Mouse (Mus musculus) CH12.LX (cell line): ENCODE data around the gene Nrros. TPM values are rescaled to one million over a fixed set of nuclear protein-coding genes. Genes with fewer than 3 reads are reported as not detected.

Experiments used
- DNase-seq: peaks from one replicate; pipeline ENCODE4 v3.0.0-alpha.2; 2013; ENCODE audit errors: extremely low read depth
- H3K27ac ChIP-seq: 2 replicates; pipeline ENCODE4 v1.5.1; 2012; ENCODE audit warnings: low read depth, mild to moderate bottlenecking, control low read depth, moderate library complexity; ENCODE audit not compliant: insufficient read depth
- H3K27me3 ChIP-seq: replicated peaks from 2 replicates; pipeline ENCODE3; 2012; ENCODE audit warnings: inconsistent platforms
- H3K36me3 ChIP-seq, 2 experiments: replicated peaks in 1 of 2; 2 replicates each; pipeline versions ENCODE3 to v1.6.1; 2012; ENCODE audit warnings: inconsistent platforms in 1 of 2, low read length in 1 of 2, mild to moderate bottlenecking in 1 of 2, mixed read lengths in 1 of 2, moderate library complexity in 1 of 2; ENCODE audit not compliant: control insufficient read depth in 1 of 2, insufficient read depth in 1 of 2
- H3K4me1 ChIP-seq, 2 experiments: 2 replicates each; pipeline ENCODE4 v1.6.1; 2012; ENCODE audit warnings: inconsistent platforms in 1 of 2, moderate library complexity in 1 of 2; ENCODE audit not compliant: insufficient read depth in 2 of 2, control insufficient read depth in 1 of 2
- H3K4me2 ChIP-seq: 2 replicates; pipeline ENCODE4 v1.6.1; 2012; ENCODE audit warnings: low read depth, mild to moderate bottlenecking, control low read depth; ENCODE audit not compliant: poor library complexity, insufficient read depth, severe bottlenecking
- H3K4me3 ChIP-seq, 3 experiments: fragments of 150-350 bp in 1 of 3; sonication (generic) in 1 of 3; replicated peaks in 1 of 3; 2 replicates each; pipeline versions ENCODE3 to v1.5.1; 2011 to 2012; ENCODE audit warnings: low read depth in 2 of 3, low read length in 2 of 3, mild to moderate bottlenecking in 2 of 3, moderate library complexity in 2 of 3, control low read depth in 1 of 3, improper control_type of control experiment in 1 of 3, inconsistent platforms in 1 of 3, mixed read lengths in 1 of 3; ENCODE audit not compliant: poor library complexity in 1 of 3
- H3K79me2 ChIP-seq: replicated peaks from 2 replicates; pipeline ENCODE4 v1.6.1; 2012; ENCODE audit warnings: mild to moderate bottlenecking, moderate library complexity; ENCODE audit not compliant: control insufficient read depth, poor library complexity, insufficient read depth, severe bottlenecking; ENCODE audit errors: extremely low read depth
- H3K9ac ChIP-seq: 2 replicates; pipeline ENCODE4 v1.6.1; 2012; ENCODE audit warnings: low read depth, mild to moderate bottlenecking, control low read depth, moderate library complexity; ENCODE audit not compliant: insufficient read depth
- H3K9me3 ChIP-seq: replicated peaks from 2 replicates; pipeline ENCODE3; 2012; ENCODE audit warnings: low read length, inconsistent platforms, mixed read lengths
- CHD2 ChIP-seq: IDR thresholded peaks from 2 replicates; pipeline ENCODE4 v1.6.1; 2011; ENCODE audit warnings: low read length, improper control_type of control experiment
- CTCF ChIP-seq, 2 experiments: IDR thresholded peaks in 1 of 2; conservative IDR thresholded peaks in 1 of 2; 2 replicates each; pipeline ENCODE4 v1.5.1; 2011 to 2012; ENCODE audit warnings: low read depth in 2 of 2, low read length in 2 of 2, improper control_type of control experiment in 1 of 2, inconsistent platforms in 1 of 2, mild to moderate bottlenecking in 1 of 2, moderate library complexity in 1 of 2
- ELF1 ChIP-seq: IDR thresholded peaks from 2 replicates; pipeline ENCODE4 v1.6.1; 2014; ENCODE audit warnings: low read depth, mild to moderate bottlenecking, inconsistent platforms, low read length, improper control_type of control experiment
- EP300 ChIP-seq: IDR thresholded peaks from 2 replicates; pipeline ENCODE4 v1.6.1; 2011; ENCODE audit warnings: low read length, improper control_type of control experiment
- ETS1 ChIP-seq: conservative IDR thresholded peaks from 2 replicates; pipeline ENCODE4 v1.6.1; 2012; ENCODE audit warnings: low read depth, mild to moderate bottlenecking, inconsistent platforms, low read length, improper control_type of control experiment, moderate library complexity
- HCFC1 ChIP-seq: IDR thresholded peaks from 2 replicates; pipeline ENCODE4 v1.6.1; 2012; ENCODE audit warnings: low read depth, mild to moderate bottlenecking, inconsistent platforms, low read length, improper control_type of control experiment
- POLR2A ChIP-seq: IDR thresholded peaks from 2 replicates; pipeline ENCODE4 v1.6.1; 2011; ENCODE audit warnings: low read depth, mild to moderate bottlenecking, improper control_type of control experiment, low read length
- RAD21 ChIP-seq: IDR thresholded peaks from 2 replicates; pipeline ENCODE4 v1.6.1; 2011; ENCODE audit warnings: low read depth, mild to moderate bottlenecking, low read length, improper control_type of control experiment, moderate library complexity
- RCOR1 ChIP-seq: conservative IDR thresholded peaks from 2 replicates; pipeline ENCODE4 v1.6.1; 2012; ENCODE audit warnings: low read depth, mild to moderate bottlenecking, inconsistent platforms, low read length, improper control_type of control experiment
- TBP ChIP-seq: conservative IDR thresholded peaks from 2 replicates; pipeline ENCODE4 v1.6.1; 2011; ENCODE audit warnings: low read depth, low read length, improper control_type of control experiment
- TCF12 ChIP-seq: IDR thresholded peaks from 2 replicates; pipeline ENCODE4 v1.6.1; 2014; ENCODE audit warnings: low read depth, mild to moderate bottlenecking, inconsistent platforms, low read length, improper control_type of control experiment
- UBTF ChIP-seq: IDR thresholded peaks from 2 replicates; pipeline ENCODE4 v1.6.1; 2012; ENCODE audit warnings: low read depth, mild to moderate bottlenecking, inconsistent platforms, low read length, improper control_type of control experiment, moderate library complexity
- USF2 ChIP-seq: conservative IDR thresholded peaks from 2 replicates; pipeline ENCODE4 v1.6.1; 2011; ENCODE audit warnings: low read depth, low read length, improper control_type of control experiment
- ZMIZ1 ChIP-seq: IDR thresholded peaks from 2 replicates; pipeline ENCODE4 v1.6.1; 2012; ENCODE audit warnings: low read depth, mild to moderate bottlenecking, inconsistent platforms, low read length, improper control_type of control experiment
- dilution Hi-C: fragments of 300-500 bp; cut with MboI; formaldehyde crosslinking; loops from 2 replicates; pipeline ENCODE4 v1.14.3; 2020; ENCODE audit warnings: low sequenced_read_pairs; ENCODE audit not compliant: extremely low pct_unique_long_range_greater_than_20kb, extremely low pct_ligation_motif_present
- in situ Hi-C: fragments of 300-500 bp; cut with MboI; formaldehyde crosslinking; loops from 3 replicates; pipeline ENCODE4 v1.14.3; 2019; ENCODE audit warnings: low sequenced_read_pairs, low pct_ligation_motif_present, low pct_unique_long_range_greater_than_20kb, mixed read lengths
- polyA plus RNA-seq: library from polyadenylated mRNA; unstranded; fragments of >175 nt; gene quantifications from 2 replicates; pipeline ENCODE4 v1.2.1, GENCODE M21; 2012; ENCODE audit warnings: low read depth; ENCODE audit not compliant: insufficient read length
- total RNA-seq, 2 experiments: library from RNA; depleted of rRNA; stranded (reverse); fragments of 300-350 nt in 1 of 2; fragments of >200 nt in 1 of 2; gene quantifications; 2 replicates each; pipeline ENCODE4 v1.2.3; 2012 to 2014

The Nrros gene
- total and polyA plus RNA-seq, 3 experiments: 49.6 to 71.0 (median 64.3) TPM

GRCm38 (mm10) chr16:32129449-32130189, 35.8 kb downstream of the Nrros start (continued):
- TF ChIP-seq ELF1 (no peak), ETS1 (no peak), ZMIZ1 (peak; percentile 38; the same call in 1 of the 2 replicates), POLR2A (peak; percentile 37; the same call in 1 of the 2 replicates), EP300 (peak; percentile 49), TCF12 (0 out of 2 replicates have a peak, but pooled peaks have one; percentile 16), USF2 (no peak), RAD21 (no peak), CHD2 (0 out of 2 replicates have a peak, but pooled peaks have one; percentile 14), UBTF (no peak)

- H3K9ac ChIP-seq: no peak overlapping the region
- H3K9me3 ChIP-seq: no peaks in the 10 kb centered on the region
- H3K79me2 ChIP-seq: no peaks in the 10 kb centered on the region
- in situ Hi-C loops: loop anchor here (5.0 kb wide), 1 partner anchor 35 kb away; no protein-coding TSS in a partner anchor
- no peak for DNase-seq
- peaks cover 0 to 3% of the 10 kb centered on the region in 2 experiments for H3K36me3 ChIP-seq
- H3K4me3 ChIP-seq: no peak overlapping the region
- peaks cover 19 to 63% of the 10 kb centered on the region in 2 experiments for H3K4me1 ChIP-seq
- TF ChIP-seq RCOR1: no peak
- no peak for TF ChIP-seq CTCF (conservative IDR thresholded peaks at IDR 0.05 in 1 of 2, IDR thresholded peaks at IDR 0.05 in 1 of 2; ENCODE audit: low read depth in 2 of 2, low read length in 2 of 2)
- TF ChIP-seq TBP: no peak
- dilution Hi-C loops: no loop called here
- H3K27ac ChIP-seq: no peak overlapping the region
- H3K4me2 ChIP-seq: no peak overlapping the region
- H3K27me3 ChIP-seq: no peaks in the 10 kb centered on the region
These were observed 38.3 kb downstream of the Nrros start for GRCm38 (mm10) chr16:32127046-32127445.

- DNase-seq: no peak
- TF ChIP-seq HCFC1 (peak; percentile 54), TBP (0 out of 2 replicates have a peak, but pooled peaks have one; percentile 24), RAD21 (no peak), ELF1 (peak; percentile 25; the same call in 1 of the 2 replicates), POLR2A (0 out of 2 replicates have a peak, but pooled peaks have one; percentile 2)
- Histone ChIP-seq H3K4me3 (no peak overlapping the region), H3K4me1 (peaks cover 17 to 55% of the 10 kb centered on the region in 2 experiments), H3K9me3 (no peaks in the 10 kb centered on the region), H3K27ac (no peak overlapping the region), H3K4me2 (peak overlapping the region; percentile 92), H3K79me2 (no peaks in the 10 kb centered on the region), H3K27me3 (no peaks in the 10 kb centered on the region), H3K36me3 (peaks cover 0 to 3% of the 10 kb centered on the region in 2 experiments), H3K9ac (peak overlapping the region; percentile 12; the same call in 1 of the 2 replicates)
- in situ Hi-C loops: loop anchor here (5.0 kb wide), 1 partner anchor 37 kb away; no protein-coding TSS in a partner anchor
- dilution Hi-C loops: no loop called here
These were observed 40.0 kb downstream of the Nrros start for GRCm38 (mm10) chr16:32125364-32125763.
